Mouse (Mus musculus) lung, postnatal 0 days (tissue): Measurements from ENCODE around the gene Cyth1.

Experiments
- CTCF ChIP-seq: IDR thresholded peaks from 2 replicates; pipeline ENCODE4 v1.5.1; 2016; ENCODE audit warnings: antibody characterized with exemption, mild to moderate bottlenecking
- EP300 ChIP-seq: IDR thresholded peaks from 2 replicates; pipeline ENCODE4 v1.6.1; 2016; ENCODE audit warnings: antibody characterized with exemption, mild to moderate bottlenecking, control low read depth

DNA sequence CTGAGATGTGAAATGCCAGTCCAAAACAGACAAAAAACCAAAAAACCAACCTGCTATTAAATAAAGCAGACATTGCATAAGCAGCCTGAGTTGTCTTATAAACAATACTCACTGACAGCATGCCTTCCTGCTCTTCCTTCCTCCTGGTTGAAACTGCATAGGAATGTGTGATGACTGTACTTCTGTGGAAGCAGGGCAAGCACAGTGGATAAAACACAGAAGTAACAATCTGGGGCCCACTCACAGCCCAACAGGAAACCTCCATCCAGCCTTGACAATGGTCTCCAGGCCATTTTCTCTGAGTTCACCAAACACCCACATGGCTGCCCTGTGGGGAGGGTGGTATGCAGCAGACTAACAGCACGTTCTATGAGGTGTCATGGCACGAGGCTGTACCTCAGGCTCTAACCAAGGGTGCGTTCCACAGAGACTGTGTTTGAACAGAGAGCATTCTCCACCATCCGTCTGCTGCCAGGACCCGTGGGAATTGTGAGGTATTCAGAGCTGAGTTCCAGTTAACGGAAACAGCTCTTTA is 26.0 kb downstream of the Cyth1 start:
- TF ChIP-seq CTCF: no peak
- 0 out of 2 replicates have a peak, but pooled peaks have one; percentile 11 for TF ChIP-seq EP300
